Comparison of ENCODE assay signal across 11 mouse cellular contexts in the genomic region with DNA sequence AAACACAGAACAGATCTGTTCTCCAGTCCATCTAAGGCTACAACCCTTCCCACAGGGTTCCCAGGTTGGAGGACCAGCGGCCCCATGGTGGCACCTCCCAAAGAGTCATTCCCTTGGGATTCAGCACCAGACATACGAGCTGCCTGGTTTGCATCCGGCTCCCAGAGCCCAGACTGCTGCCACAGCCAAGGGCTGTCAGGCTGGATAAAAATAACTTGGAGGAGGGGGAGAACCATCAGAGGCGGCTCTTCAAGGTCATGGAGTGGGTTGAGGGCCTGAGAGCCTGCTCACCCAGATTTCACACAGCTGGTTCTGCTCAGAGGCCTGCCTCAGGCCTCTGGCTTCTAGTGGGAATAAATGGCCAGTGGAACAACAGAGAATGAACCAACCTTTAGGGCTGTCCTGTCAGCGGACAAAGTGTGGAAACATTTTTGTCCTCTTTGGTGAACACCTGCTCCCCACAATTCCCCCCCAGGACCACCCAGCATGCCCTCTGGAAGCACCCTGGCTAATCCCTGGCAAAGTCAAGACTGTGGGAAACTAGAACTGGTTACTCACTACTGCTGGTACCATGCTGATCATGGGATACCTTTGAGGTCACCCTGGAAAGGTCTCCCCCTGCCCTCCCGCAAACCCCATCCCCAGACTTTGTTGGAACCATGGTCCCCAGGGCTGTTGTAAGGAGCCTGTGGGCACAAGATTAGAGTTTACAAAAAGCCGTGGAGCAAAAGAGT. TPM values are rescaled to one million over a fixed set of nuclear protein-coding genes. Genes with fewer than 3 reads are reported as not detected.
A peak's percentile ranks its signal among the peaks of the same experiment; 100 is the strongest.
DNase-seq lines count a peak whose midpoint lies in the region; ATAC-seq lines count a peak whose summit lies in the region.
"Had no signal": no experiment of that assay in that cellular context is flagged by ENCODE, and none has a peak within 500 bp of the region (broad histone marks: within the 10 kb centered on the region; RNA-seq: fewer than 3 reads in every experiment).

No protein-coding gene starts in this region.

- ATAC-seq in heart, embryonic 13.5 days (ENCODE audit: extremely low read depth, insufficient number of reproducible peaks, low FRiP score, low TSS enrichment): peak; percentile 25; the same call in 1 of the 2 replicates
- ATAC-seq in stomach, embryonic 14.5 days (ENCODE audit: insufficient number of reproducible peaks, insufficient read depth, low FRiP score, low read depth): peak; percentile 65; the same call in 1 of the 2 replicates
- no peak for ATAC-seq in forebrain, embryonic 13.5 days
- ATAC-seq: liver, embryonic 12.5 days had no signal

- H3K27ac ChIP-seq in heart, embryonic 13.5 days (replicated peaks): peak overlapping the region; percentile 96
- H3K27ac ChIP-seq in stomach, embryonic 14.5 days (ENCODE audit: low read length): peak overlapping the region; percentile 40; the same call in 1 of the 2 replicates
- H3K27ac ChIP-seq in forebrain, embryonic 13.5 days: no peak overlapping the region
- H3K27ac ChIP-seq: hindbrain, embryonic 14.5 days; liver, embryonic 12.5 days; neural tube, embryonic 12.5 days had no signal

- H3K27me3 ChIP-seq in heart, embryonic 13.5 days (replicated peaks): 0 out of 2 replicates have a peak, but pooled peaks cover under 1% of the 10 kb centered on the region
- H3K27me3 ChIP-seq in stomach, embryonic 14.5 days (ENCODE audit: control insufficient read depth, insufficient read depth, low read length): no peaks in the 10 kb centered on the region
- 0 out of 2 replicates have a peak, but pooled peaks cover 5% of the 10 kb centered on the region for H3K27me3 ChIP-seq in forebrain, embryonic 13.5 days
- H3K27me3 ChIP-seq: neural tube, embryonic 12.5 days had no signal

- peak; percentile 67 for DNase-seq in ovary, adult 18-20 months (ENCODE audit: low spot score)
- no peak for DNase-seq in ovary, postnatal 14 days (ENCODE audit: low spot score)
- DNase-seq in kidney, postnatal 14 days: peak; percentile 66
- no peak for DNase-seq in frontal cortex, postnatal 10 days (ENCODE audit: low spot score in 2 of 2)
- DNase-seq in layer of hippocampus, postnatal 36 days: no peak

- peak overlapping the region; percentile 70 for H3K9ac ChIP-seq in heart, embryonic 13.5 days
- H3K9ac ChIP-seq in stomach, embryonic 14.5 days (replicated peaks; ENCODE audit: low read depth, low read length): no peak overlapping the region
- H3K9ac ChIP-seq in forebrain, embryonic 13.5 days: no peak overlapping the region
- H3K9ac ChIP-seq: hindbrain, embryonic 14.5 days; liver, embryonic 12.5 days; neural tube, embryonic 12.5 days had no signal

- H3K4me3 ChIP-seq in heart, embryonic 13.5 days: no peak overlapping the region
- H3K4me3 ChIP-seq in stomach, embryonic 14.5 days (ENCODE audit: low read depth, low read length): no peak overlapping the region
- H3K4me3 ChIP-seq in forebrain, embryonic 13.5 days: no peak overlapping the region
- H3K4me3 ChIP-seq: liver, embryonic 12.5 days; neural tube, embryonic 12.5 days had no signal

- H3K4me1 ChIP-seq in heart, embryonic 13.5 days: peaks cover 51% of the 10 kb centered on the region
- peaks cover 22% of the 10 kb centered on the region for H3K4me1 ChIP-seq in stomach, embryonic 14.5 days (ENCODE audit: control insufficient read depth, insufficient read depth, low read length)
- peaks cover 8% of the 10 kb centered on the region for H3K4me1 ChIP-seq in forebrain, embryonic 13.5 days
- H3K4me1 ChIP-seq: liver, embryonic 12.5 days; neural tube, embryonic 12.5 days had no signal

- H3K9me3 ChIP-seq in heart, embryonic 13.5 days: no peaks in the 10 kb centered on the region
- no peaks in the 10 kb centered on the region for H3K9me3 ChIP-seq in stomach, embryonic 14.5 days (ENCODE audit: control insufficient read depth, low read depth, low read length)
- no peaks in the 10 kb centered on the region for H3K9me3 ChIP-seq in forebrain, embryonic 13.5 days (replicated peaks)
- H3K9me3 ChIP-seq: liver, embryonic 12.5 days; neural tube, embryonic 12.5 days had no signal

- H3K36me3 ChIP-seq in heart, embryonic 13.5 days: no peaks in the 10 kb centered on the region
- H3K36me3 ChIP-seq in stomach, embryonic 14.5 days (ENCODE audit: control insufficient read depth, insufficient read depth, low read length): no peaks in the 10 kb centered on the region
- H3K36me3 ChIP-seq in forebrain, embryonic 13.5 days (ENCODE audit: poor library complexity, severe bottlenecking): no peaks in the 10 kb centered on the region
- H3K36me3 ChIP-seq: liver, embryonic 12.5 days; neural tube, embryonic 12.5 days had no signal

- peak overlapping the region; percentile 39 for H3K4me2 ChIP-seq in heart, embryonic 13.5 days
- no peak overlapping the region for H3K4me2 ChIP-seq in stomach, embryonic 14.5 days (replicated peaks; ENCODE audit: low read depth, low read length)
- H3K4me2 ChIP-seq in forebrain, embryonic 13.5 days: no peak overlapping the region
- H3K4me2 ChIP-seq: hindbrain, embryonic 14.5 days; liver, embryonic 12.5 days; neural tube, embryonic 12.5 days had no signal

- WGBS in heart, embryonic 13.5 days: 35% methylated on average over 7 of the region's 7 CpGs
- WGBS in stomach, embryonic 14.5 days: 36% methylated on average over 7 of the region's 7 CpGs
- 77% methylated on average over 7 of the region's 7 CpGs for WGBS in forebrain, embryonic 13.5 days

RNA-seq across cellular contexts. Expression of a gene that starts 14.0 kb away (rescaled TPM):
- polyA plus RNA-seq in heart, embryonic 13.5 days (2015; fragmentation: Nextera tagmentation; extraction: Ambion mirVana): 9.2 and 9.3 TPM in 2 replicates
- 20.6 and 21.2 TPM in 2 replicates for polyA plus RNA-seq in stomach, embryonic 14.5 days (2014; fragmentation: Nextera tagmentation; extraction: Ambion mirVana)
- total RNA-seq in layer of hippocampus, postnatal 36 days (2021): 1 to 10 TPM; 2.3 to 2.9 TPM
- 3.8 and 4.1 TPM in 2 replicates for polyA plus RNA-seq in forebrain, embryonic 13.5 days (2015; fragmentation: Nextera tagmentation; extraction: Ambion mirVana)

RNA-seq across cellular contexts. Expression of a gene that starts 14.8 kb away (rescaled TPM):
- 52.0 and 56.4 TPM in 2 replicates for polyA plus RNA-seq in heart, embryonic 13.5 days (2015; fragmentation: Nextera tagmentation; extraction: Ambion mirVana)
- polyA plus RNA-seq in stomach, embryonic 14.5 days (2014; fragmentation: Nextera tagmentation; extraction: Ambion mirVana): 56.2 and 57.2 TPM in 2 replicates
- 10 to 100 TPM; 44.4 to 45.0 TPM for total RNA-seq in layer of hippocampus, postnatal 36 days (2021)
- 27.7 and 28.6 TPM in 2 replicates for polyA plus RNA-seq in forebrain, embryonic 13.5 days (2015; fragmentation: Nextera tagmentation; extraction: Ambion mirVana)

RNA-seq across cellular contexts. Expression of a gene that starts 46.0 kb away (rescaled TPM):
- polyA plus RNA-seq in heart, embryonic 13.5 days (2015; fragmentation: Nextera tagmentation; extraction: Ambion mirVana): 0.83 and 1.1 TPM in 2 replicates
- not detected in 2 replicates for polyA plus RNA-seq in stomach, embryonic 14.5 days (2014; fragmentation: Nextera tagmentation; extraction: Ambion mirVana)
- 10 to 100 TPM; 13.4 to 14.5 TPM for total RNA-seq in layer of hippocampus, postnatal 36 days (2021)
- 0.24 TPM in 1 of 2 replicates, not detected in the other for polyA plus RNA-seq in forebrain, embryonic 13.5 days (2015; fragmentation: Nextera tagmentation; extraction: Ambion mirVana)
- polyA plus RNA-seq: hindbrain, embryonic 14.5 days; liver, embryonic 12.5 days had no signal

Comparison
In these comparisons a context has a peak if more than half of its experiments do, and no peak if none do; other contexts are left out.
1. DNase-seq: peak in ovary, adult 18-20 months (single experiment) and kidney, postnatal 14 days (single experiment); none in ovary, postnatal 14 days (single experiment), frontal cortex, postnatal 10 days (0 of 2) and layer of hippocampus, postnatal 36 days (0 of 2).